Mouse (Mus musculus) cerebellum, adult 18-20 months (tissue): ENCODE results near the gene Tmem237.

Source experiments
- DNase-seq, 2 experiments: peaks; one replicate each; pipeline ENCODE4 v3.0.0; 2021

Tmem237 gene

DNA sequence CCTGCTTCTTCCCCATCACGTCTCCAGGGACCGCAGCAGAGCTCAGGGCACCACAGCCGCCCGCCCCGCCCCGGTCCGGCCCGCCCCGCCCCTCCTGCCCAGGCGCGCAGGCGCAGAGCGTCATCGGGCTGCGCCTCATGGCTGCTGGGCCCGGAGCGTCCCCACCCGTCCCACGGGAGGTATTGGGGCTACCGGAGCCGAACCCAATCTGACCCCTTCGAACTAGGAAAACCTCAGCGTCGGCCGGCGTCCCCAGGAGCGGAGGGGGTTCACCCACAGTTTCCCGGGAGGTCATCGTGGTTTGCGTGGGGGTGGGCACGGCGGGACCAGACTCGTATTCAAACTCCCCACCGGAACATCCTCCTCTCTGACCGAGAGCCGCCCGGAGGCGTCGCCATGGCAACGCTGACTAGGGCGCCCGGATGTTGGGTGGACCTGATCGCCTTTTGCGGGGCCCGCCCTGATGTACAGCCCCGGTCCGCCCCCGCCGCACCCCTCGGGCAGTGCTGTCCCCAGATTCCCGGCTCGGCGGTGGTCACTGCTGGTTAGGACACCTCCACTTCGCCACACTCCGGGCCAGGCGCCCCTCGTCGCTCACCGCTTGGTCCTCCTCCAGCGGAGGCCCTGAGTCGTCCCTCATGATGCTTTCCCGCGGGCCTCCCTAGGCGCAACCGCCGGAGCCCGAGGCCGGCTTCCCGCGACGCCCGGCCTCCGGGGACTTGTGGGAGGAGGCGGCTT lies at the start of gene Tmem237:
TSS of gene Tmem237 (minus strand) at position 689 of the 738 bp plus-strand sequence.
- DNase-seq = peak; percentile 92 to 95

GRCm38 (mm10) chr1:59169586-59169985 lies 49.4 kb upstream of the Tmem237 start:
- no peak for DNase-seq

DNA sequence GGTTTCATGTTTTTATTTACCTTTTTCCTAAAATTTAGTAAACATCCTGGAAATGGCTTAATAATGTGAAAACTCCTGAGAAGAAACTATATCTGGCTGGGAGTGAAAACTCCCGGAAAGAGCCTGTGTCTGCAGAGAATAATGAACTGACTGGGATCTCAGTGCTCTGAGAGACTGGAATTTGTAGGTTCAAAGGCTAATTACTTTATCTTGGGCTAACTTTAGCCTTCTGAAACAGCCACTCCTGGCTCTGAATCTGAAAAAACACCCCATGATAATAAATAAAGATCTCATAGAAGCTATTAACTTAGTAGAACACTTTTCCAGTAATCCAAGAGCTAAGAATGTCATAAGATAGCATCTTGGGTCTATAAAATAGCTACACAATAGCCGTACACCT lies 48.3 kb upstream of the Tmem237 start:
- DNase-seq = no peak

GRCm38 (mm10) chr1:59167654-59168425 lies 47.6 kb upstream of the Tmem237 start:
- DNase-seq = no peak

GRCm38 (mm10) chr1:59166232-59166905 lies 46.2 kb upstream of the Tmem237 start:
- DNase-seq = no peak

DNA sequence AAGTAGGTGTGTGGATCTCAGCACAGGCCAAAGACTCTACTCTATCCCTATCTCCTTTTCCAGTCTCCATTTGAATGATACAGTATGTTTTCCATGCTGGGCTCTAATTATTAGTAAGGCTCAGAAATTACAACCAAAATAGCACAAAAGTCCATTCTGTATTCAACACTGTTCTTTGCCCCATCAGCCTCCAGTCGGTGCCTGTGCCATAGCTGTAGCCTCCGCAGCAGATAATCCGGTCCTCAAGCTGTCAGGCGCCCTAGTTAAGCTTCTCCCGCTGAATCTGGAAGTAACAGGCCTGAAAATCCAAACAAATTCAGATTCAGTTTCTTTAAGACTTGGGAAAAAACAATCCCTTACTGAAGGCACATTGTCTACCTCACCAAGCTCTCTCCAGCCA lies 43.7 kb upstream of the Tmem237 start:
- DNase-seq = peak in 1 of 2 experiments; percentile 28

GRCm38 (mm10) chr1:59163030-59163461 lies 42.8 kb upstream of the Tmem237 start, which contains the start of gene Mpp4:
Gene Mpp4 (minus strand): TSS chr1:59163389.
- peak; percentile 54 to 61 for DNase-seq

- DNase-seq = peak; percentile 50 to 54
Observed at GRCm38 (mm10) chr1:59162309-59163024, 42.3 kb upstream of the Tmem237 start.

DNA sequence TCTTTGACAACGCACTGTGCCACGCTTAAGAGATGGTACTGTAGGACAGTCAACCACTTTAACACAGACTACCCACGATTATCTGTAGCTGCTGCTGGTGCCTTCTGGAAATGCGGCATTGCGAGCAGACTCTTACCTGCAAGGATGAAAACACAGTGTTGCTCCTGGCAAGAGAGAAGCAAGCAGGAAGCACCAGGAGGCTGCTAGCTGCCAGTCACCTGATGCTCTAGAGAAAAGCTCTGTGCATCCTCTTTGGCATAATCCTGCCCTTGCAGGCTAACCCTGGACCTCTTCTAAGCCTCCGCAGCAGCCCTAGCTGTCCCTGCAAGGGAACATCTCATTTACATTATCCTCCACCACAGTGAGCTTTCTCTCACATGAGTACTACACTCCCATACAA lies 41.2 kb upstream of the Tmem237 start:
- peak; percentile 55 to 60 for DNase-seq

GRCm38 (mm10) chr1:59160871-59161270 lies 40.7 kb upstream of the Tmem237 start:
- DNase-seq = peak in 1 of 2 experiments; percentile 33

DNA sequence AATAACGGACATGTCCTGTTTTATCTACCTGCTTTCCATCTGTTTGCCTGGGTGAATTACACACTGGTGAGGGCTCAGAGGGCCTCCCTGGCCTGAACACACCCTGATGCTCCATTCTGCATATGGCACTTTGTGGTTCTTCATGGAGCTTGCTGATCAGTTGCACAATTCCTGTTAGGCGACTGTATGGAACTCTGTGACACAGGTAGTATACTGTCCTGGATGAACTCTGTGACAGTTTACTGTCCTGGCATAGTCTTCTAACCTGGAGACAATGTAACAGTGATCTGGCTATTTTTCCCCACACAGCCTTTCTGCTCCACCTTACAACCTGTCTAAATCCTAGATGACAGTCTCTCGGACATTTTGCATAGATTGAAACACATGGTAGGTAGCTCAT lies 38.9 kb upstream of the Tmem237 start:
- no peak for DNase-seq

DNA sequence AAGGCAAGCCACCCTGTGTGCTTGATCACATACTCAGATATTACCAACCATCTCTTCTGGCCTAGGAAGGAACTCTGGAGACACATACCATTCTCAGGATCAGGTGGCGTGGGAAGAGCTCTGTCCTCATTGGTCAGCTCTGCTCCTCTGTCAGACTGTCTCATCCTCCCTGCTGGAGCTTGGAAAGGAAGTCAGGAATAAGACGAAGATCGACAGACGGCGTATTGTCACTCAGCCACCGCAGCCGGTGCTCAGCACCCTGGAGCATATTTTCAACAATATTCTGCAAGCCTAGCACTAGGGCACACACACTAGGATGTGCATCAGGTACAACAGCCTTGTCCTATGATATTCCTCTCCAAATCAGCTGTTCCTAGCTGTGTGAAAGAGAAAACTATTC lies 38.3 kb upstream of the Tmem237 start:
- DNase-seq = peak; percentile 34 to 43

- no peak for DNase-seq
Observed at GRCm38 (mm10) chr1:59157846-59158245, 37.6 kb upstream of the Tmem237 start.

DNA sequence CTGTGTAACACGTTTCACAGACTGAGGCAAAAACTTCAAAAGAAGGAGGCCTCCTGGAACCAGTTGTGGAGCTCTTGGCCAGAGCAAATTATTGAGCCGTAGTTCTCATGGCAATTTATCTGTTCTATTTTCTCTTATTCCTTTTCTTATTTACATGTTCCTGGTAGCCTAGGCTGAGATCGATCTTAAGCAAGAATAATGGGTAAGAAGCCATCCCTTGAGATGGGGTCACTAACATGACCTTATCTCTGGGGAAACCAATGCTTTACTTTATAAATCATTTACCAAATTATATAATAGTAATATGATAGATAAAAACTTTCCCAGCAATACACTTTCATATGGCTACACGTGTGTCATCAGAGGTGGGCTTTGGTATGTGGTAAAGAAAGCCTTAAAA lies 32.1 kb upstream of the Tmem237 start:
- no peak for DNase-seq

GRCm38 (mm10) chr1:59150542-59150941 lies 30.3 kb upstream of the Tmem237 start:
- DNase-seq = no peak

- peak; percentile 61 to 69 for DNase-seq
Observed at GRCm38 (mm10) chr1:59144543-59144942, 24.3 kb upstream of the Tmem237 start.

- DNase-seq = peak in 1 of 2 experiments; percentile 45
Observed at GRCm38 (mm10) chr1:59142809-59143208, 22.6 kb upstream of the Tmem237 start.

DNA sequence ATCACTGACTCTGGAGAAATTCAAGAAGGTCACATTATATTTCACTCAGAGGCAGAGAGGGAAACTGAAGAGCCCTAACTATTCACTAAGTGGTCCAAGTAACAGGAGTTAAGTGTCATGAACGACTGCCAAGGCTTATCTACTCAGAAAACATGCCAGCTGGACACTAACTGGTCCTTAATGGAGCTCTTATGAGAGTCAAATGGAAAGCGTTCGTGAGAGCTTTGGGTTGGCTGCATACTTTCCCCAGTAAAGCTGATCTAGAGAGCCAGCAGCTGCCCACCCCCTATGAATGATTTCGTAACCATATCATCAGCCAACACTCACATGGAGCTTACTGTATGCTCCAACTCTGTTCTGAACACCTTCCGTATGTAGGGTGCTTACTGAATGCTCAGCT lies 14.2 kb upstream of the Tmem237 start:
- DNase-seq = no peak

- no peak for DNase-seq
Observed at GRCm38 (mm10) chr1:59128879-59129278, 8.7 kb upstream of the Tmem237 start.

- DNase-seq = no peak
Observed at GRCm38 (mm10) chr1:59125558-59125957, 5.3 kb upstream of the Tmem237 start.

GRCm38 (mm10) chr1:59110524-59110923 lies 9.7 kb downstream of the Tmem237 start:
- no peak for DNase-seq

DNA sequence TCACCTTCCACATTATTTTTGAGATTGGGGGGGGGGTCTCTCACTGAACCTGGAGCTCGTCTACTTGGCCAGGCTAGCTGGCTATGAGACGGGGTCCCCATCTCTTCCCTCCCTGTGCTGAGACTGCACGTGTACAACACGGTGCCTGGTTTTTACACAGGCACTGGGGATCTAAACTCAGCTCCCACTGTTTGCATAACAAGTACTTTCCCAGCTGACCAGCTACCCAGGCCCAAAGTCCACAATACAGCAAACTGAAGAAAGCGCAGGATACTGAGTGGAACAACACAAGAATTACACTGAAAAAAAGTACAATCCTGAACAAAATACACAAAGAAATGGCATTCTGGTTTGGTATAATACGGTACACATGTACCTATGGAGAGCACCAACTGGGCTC lies 18.1 kb downstream of the Tmem237 start:
- no peak for DNase-seq

DNA sequence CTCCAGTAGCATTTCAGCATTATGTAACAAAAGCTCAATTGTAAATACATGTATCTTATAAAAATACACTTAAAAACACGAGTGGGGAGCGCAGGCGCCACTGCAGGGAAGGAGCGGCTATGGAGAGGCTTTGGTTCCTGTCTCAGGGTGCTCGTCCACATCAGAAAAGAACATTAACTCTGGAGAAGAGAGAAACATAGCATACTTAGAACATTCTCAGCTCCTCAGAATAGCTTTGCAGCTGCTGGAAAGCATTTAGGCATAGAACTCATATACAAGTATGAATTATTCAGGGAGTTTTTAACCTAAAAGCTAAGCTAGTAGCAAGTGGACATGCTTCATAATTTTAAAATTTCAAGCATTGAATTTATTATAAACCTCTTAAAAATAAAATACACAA lies 19.2 kb downstream of the Tmem237 start:
- DNase-seq = no peak
